Mouse (Mus musculus) mesoderm, embryonic 11.5 days (tissue): ENCODE data around the gene Pdia4.
"Not testable (repeated sequence)": the region's sequence is repeated elsewhere in the genome, so short reads cannot be mapped to it uniquely, and the experiment has no call there.

Experiments
- DNase-seq: peaks from one replicate; pipeline ENCODE4 v3.0.0-alpha.2; 2012; ENCODE audit warnings: low read depth, low spot score

Gene Pdia4

GRCm38 (mm10) chr6:47813257-47813878 is at the start of gene Pdia4:
Gene Pdia4, minus strand, starts transcription at chr6:47813430.
- peak; percentile 99 for DNase-seq

- not testable (repeated sequence) for DNase-seq
These were observed 44.5 kb upstream of the Pdia4 start for GRCm38 (mm10) chr6:47857729-47858128.

- no peak for DNase-seq
These were observed 44.0 kb upstream of the Pdia4 start for GRCm38 (mm10) chr6:47857241-47857640.

GRCm38 (mm10) chr6:47845779-47846178 is 32.5 kb upstream of the Pdia4 start:
- DNase-seq: no peak

GRCm38 (mm10) chr6:47842337-47842736 is 29.1 kb upstream of the Pdia4 start:
- no peak for DNase-seq

GRCm38 (mm10) chr6:47841831-47842230 is 28.6 kb upstream of the Pdia4 start:
- no peak for DNase-seq

- DNase-seq: no peak
These were observed 27.8 kb upstream of the Pdia4 start for GRCm38 (mm10) chr6:47841077-47841476.

GRCm38 (mm10) chr6:47837630-47838029 is 24.4 kb upstream of the Pdia4 start:
- DNase-seq: no peak

DNA sequence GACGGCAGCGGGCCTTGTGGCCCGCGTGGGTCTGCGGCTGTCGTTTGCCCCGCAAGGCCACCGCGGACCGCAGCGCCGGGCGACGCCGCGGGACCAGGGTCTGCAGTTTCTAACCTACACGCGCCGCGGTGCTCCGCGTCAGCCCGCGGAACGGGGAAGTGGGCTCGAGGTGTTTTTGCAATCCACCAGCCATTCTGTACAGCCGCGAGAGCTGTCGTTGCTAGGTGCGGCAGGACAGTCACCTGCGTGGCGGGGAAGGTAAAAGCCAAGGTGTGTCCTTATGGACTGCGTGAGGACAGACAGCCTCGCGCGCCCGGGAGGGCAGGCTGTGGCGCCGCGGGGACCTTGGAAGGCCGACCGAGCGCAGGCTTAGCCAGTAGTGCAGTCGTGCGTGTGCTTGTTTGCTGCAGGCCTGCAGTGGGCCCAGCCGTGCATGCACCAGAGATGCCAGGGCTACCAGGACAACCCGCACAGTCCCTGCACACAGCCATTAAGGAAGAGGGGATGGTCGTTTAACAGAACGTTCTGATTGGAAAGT is 22.8 kb upstream of the Pdia4 start:
- DNase-seq: peak; percentile 60

DNA sequence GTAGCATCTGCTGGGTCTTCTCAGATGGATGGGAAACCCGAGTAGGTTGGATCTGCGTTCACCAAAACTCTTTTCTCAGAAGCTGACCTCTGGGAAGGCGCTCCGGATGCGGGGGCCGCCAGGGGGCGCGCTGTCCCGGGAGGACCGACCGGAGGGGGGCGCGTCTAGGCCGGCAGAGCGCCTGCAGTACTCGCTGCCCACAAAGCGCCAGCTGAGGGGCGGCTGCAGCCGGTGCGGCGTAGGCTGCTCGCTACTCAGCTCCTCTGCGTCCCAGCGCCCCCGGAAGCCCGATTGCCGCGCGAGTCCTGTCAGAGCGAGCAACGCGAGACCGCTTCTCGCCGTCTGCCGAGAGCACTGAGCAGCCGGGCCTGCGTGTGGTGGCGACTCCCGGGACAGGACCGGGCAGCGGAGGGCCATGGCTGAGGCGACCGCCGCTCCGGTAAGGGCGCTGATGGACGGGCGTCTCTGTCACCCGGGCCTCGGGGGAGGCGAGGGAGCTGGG is 22.3 kb upstream of the Pdia4 start, which contains the start of gene Zfp398:
Gene Zfp398 (plus strand): TSS at position 180 of the 502 bp plus-strand sequence.
- DNase-seq: peak; percentile 95

DNA sequence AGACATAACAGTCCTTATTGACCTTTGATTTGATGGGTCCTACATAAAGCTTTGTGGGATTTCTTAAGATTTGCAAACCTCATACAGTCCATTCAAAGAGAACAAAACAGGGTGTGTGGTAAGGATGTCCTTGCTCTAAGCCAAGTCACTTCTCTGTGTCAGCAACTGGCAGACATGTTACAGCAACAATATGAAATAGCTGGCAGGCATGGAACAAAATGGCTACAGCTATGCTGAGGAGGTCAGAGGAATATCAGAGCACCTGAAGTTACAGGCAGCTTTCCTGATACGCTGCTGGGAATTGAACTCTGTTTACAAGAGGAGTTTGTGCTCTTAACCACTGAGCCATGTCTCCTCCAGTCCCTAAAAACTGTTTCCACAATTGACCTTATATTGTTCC is 19.0 kb upstream of the Pdia4 start:
- no peak for DNase-seq

DNA sequence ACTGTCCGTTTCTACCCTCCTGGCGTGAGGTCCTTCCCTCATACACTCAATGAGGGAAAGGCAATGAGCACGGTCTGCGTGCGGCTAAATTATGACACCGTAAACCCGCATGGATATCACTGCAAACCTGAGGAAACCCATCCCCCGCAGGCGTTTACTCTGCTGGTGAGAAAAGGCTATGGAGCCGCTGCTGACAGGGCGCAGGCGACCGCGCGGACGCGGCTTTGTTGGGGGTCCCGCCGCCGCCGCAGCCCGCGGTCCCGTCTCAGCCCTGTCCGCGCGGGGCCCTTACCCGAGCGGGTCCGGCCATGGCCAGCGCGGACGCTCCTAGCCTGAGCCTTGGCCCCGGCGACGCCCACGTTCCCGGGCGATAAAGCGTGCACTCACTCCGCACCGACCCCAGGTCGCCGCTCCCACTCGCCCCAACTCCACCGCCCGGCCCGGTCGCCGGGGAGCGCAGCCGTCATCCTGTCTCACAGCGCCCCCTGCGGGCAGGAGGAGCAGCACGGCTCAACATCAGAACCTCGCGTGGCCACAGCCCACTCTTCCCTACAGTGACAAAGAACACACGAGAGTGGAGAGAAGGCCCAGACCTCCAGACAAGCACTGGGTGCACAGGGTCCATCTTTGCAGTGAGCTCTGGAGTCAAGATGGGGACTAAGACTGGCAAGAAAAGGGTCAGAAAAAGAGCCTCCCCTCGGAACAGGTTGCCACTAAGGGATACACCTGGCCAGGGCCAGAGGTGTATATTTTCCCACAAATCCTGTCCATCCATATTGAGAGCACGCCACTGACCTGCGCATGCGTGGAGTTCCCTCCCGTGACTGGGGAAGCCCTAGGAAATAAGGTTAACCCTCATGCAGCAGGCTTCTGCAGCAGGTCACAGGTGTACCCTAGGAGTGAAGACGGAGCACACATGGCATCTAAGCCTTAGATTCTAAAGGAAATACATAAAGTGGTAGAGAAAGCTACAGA is 17.2 kb upstream of the Pdia4 start, which contains the start of gene Zfp786:
Gene Zfp786 (minus strand): TSS at position 764 of the 975 bp plus-strand sequence.
- peak; percentile 94 for DNase-seq

DNA sequence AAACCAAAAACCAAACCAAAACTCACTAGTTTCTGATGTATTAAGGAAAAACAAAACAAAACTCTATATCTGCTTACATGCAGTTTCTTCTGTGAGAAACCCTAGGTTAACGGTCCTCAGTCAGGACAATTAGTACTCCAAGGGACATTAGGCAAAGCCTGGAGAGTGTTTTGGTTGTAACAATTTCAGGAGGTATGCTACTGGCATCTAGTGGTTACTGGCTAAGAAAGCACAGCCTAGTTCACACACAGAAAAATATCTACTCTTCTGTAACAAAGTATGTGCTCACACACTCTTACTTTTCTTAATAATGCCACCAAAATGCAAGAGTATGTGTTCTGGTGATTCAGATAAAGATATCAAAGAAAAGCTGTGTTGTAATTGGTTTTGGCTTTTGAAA is 15.7 kb upstream of the Pdia4 start:
- DNase-seq: no peak

DNA sequence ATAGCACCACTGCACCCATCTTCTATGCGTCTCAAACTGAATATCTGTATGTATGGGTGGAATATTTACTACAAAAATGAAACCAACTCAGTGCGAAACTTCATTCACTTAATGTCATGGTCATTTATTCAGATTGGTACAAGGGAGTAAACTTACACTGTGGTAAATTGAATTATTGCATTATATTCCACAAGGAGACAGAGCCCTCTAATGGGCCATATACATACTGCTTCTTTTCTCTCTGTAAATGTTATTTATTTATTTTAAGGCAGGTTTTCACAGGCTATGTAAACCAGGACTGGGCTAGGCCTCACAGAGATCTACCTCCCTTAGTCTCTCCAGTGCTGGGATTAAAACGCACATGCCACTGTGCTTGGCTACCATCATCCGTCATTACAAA is 14.2 kb upstream of the Pdia4 start:
- DNase-seq: no peak

DNA sequence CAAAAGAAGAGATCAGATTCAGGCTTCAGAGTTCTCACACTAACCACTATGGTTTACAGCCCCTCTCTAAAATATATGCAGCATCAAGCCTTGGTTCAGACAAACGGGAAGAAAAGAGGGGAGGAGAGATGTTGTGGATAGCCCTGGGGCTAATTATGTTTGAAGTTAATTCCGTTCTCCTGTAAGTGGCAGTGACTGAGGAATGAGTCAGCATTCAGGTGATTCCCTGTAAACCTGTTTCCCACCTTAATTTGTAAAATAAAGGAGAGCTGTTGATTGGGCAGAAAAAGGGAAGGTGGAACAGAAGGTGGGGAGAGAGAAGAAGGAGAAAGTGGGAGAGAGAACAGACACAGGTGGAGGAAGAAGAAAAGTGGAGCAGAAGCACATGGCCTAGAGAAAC is 11.0 kb upstream of the Pdia4 start:
- DNase-seq: no peak

DNA sequence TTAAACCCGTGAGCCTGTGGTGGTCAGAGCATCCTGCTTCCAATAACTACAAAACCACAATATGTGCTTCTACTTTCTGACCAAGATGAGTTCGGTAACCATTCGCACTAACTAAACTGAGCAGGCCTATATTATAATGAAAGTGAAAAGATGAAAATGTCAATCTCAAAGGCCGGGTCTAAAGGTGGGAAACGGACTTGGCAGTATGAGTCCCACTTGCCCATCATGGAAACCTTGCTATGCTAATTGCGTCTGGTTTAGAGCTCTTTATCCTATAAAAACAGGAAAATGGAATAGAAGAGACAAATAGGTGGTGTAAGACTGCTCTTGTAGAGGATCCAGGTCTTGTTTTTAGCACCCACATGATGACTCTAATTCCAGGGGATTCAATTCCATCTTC is 8.5 kb upstream of the Pdia4 start:
- DNase-seq: no peak

- no peak for DNase-seq
These were observed 8.0 kb upstream of the Pdia4 start for GRCm38 (mm10) chr6:47821236-47821635.

- no peak for DNase-seq
These were observed 6.5 kb upstream of the Pdia4 start for GRCm38 (mm10) chr6:47819626-47820325.

DNA sequence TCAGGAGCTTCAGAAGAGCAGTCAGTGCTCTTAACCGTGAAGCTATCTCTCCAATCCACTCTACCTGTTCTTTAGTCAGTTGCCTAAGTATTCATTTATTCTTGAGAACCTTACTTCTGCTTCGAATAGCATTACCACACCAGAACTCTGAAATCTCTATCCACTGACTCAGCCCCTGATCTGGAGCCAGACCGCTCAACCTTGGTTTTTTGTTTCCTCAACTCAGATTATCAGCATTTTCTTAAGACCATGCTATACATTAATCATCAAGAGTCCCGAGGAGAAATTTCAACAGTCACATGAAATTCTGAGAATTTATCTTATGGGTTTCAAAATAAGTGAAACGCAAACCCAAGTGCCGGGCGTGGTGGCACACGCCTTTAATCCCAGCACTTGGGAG is 5.5 kb upstream of the Pdia4 start:
- DNase-seq: no peak

- DNase-seq: no peak
These were observed 2.9 kb upstream of the Pdia4 start for GRCm38 (mm10) chr6:47816151-47816550.

DNA sequence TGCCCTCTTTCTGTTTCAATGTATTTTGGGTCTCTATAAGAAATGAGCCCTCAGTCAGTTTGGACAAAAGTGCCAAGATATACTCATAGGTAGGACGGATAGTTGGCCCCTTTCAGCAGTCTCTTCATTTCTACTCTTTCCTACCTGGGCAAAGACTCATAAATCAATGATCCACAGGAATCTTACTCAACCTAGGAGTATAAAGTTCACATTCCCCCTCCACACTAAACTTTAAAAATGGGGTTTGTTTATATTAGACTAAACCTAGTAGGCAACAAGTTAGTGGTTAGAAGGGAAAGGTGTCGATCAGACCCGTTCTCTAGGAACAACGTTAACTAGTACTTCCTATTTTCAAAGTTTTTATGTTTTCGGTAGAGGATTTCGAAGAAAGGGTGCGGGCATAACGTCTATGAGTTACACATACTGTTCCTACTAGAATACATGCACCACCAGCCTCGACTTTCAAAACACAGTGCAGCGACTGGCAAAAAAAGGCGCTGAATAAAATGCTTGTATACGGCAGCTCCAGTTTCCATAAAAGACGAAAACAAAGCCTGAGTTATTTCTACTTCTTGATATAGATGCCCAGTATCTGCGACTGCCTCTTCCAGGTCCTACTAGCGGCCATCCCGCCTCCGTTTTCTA is 837 bp downstream of the Pdia4 start:
- DNase-seq: no peak
